Mouse (Mus musculus) limb, embryonic 11.5 days (tissue): ENCODE data around the gene Sned1. TPM values are rescaled to one million over a fixed set of nuclear protein-coding genes. Genes with fewer than 3 reads are reported as not detected.

Experiments used
- ATAC-seq: fragments of 200-750 bp; cut with Nextera tagmentation; 2 replicates; pipeline ENCODE4 v1.8.0; 2017; ENCODE audit warnings: low read depth; ENCODE audit not compliant: insufficient number of reproducible peaks, low FRiP score, low TSS enrichment
- DNase-seq: peaks from one replicate; pipeline ENCODE4 v3.0.0-alpha.2; 2015; ENCODE audit warnings: low spot score
- H3K27ac ChIP-seq: fragments of 300-500 bp; sonication (generic); replicated peaks from 2 replicates; pipeline ENCODE4 v1.5.1; 2014; ENCODE audit warnings: low read depth, mild to moderate bottlenecking, low read length
- H3K27me3 ChIP-seq: fragments of 300-500 bp; sonication (generic); 2 replicates; pipeline ENCODE4 v1.6.1; 2014; ENCODE audit warnings: mild to moderate bottlenecking, low read length, mixed read lengths; ENCODE audit not compliant: control insufficient read depth, insufficient read depth
- H3K36me3 ChIP-seq: fragments of 300-500 bp; sonication (generic); 2 replicates; pipeline ENCODE4 v1.6.1; 2014; ENCODE audit warnings: mild to moderate bottlenecking, low read length, moderate library complexity, mixed read lengths; ENCODE audit not compliant: control insufficient read depth, insufficient read depth
- H3K4me1 ChIP-seq: fragments of 300-500 bp; sonication (generic); 2 replicates; pipeline ENCODE4 v1.6.1; 2014; ENCODE audit warnings: low read length, mixed read lengths; ENCODE audit not compliant: control insufficient read depth, insufficient read depth
- H3K4me2 ChIP-seq: fragments of 300-500 bp; sonication (generic); 2 replicates; pipeline ENCODE4 v1.6.1; 2014; ENCODE audit warnings: low read depth, mild to moderate bottlenecking, moderate library complexity; ENCODE audit not compliant: severe bottlenecking
- H3K4me3 ChIP-seq: fragments of 300-500 bp; sonication (generic); 2 replicates; pipeline ENCODE4 v1.5.1; 2014; ENCODE audit warnings: low read depth, low read length
- H3K9ac ChIP-seq: fragments of 300-500 bp; sonication (generic); 2 replicates; pipeline ENCODE4 v1.6.1; 2014; ENCODE audit warnings: mild to moderate bottlenecking, low read length
- H3K9me3 ChIP-seq: fragments of 300-500 bp; sonication (generic); 2 replicates; pipeline ENCODE4 v1.6.1; 2016; ENCODE audit warnings: low read length; ENCODE audit not compliant: control insufficient read depth
- WGBS: fragments of 180-500 bp; shearing (Covaris S2); extraction: QIAGEN DNeasy Blood & Tissue Kit; methylation state at CpG from one replicate; pipeline ENCODE4 v1.1.7; 2014; 5-methylcytosine and 5-hydroxymethylcytosine counted together
- polyA plus RNA-seq: library from polyadenylated mRNA; unstranded; fragments of >200 nt; fragmentation: Nextera tagmentation; extraction: Ambion mirVana; gene quantifications from 2 replicates; pipeline ENCODE4 v1.2.1, GENCODE M21; 2014

Gene Sned1
- polyA plus RNA-seq, 1 experiment from 2014 or later = 15.0 TPM

DNA sequence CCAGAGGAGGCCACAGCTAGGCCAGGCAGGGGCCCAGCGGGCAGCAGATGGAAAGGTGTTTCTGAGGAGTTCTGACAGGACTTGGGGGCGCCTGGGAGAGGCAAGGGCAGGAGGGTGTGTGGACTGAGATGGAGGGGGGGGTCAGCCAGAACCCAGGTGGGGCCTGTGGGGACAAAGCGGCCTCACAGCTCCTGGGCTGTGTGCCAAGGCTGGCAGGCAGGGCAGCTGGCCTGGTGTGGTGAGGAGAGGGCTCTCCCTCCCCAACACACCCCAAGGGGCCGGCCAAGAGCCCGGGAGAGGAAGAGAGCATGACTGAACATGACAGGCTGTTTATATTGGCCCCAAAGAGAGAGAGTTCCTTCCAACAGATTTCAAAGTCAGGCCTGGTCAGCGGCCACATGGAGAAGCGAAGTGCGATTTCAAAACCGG lies 25.4 kb upstream of the Sned1 start:
- Histone ChIP-seq H3K36me3 (no peaks in the 10 kb centered on the region), H3K4me2 (no peak overlapping the region), H3K27me3 (no peaks in the 10 kb centered on the region), H3K4me1 (peaks cover 36% of the 10 kb centered on the region), H3K9me3 (no peaks in the 10 kb centered on the region), H3K4me3 (no peak overlapping the region), H3K27ac (peak overlapping the region; percentile 74), H3K9ac (no peak overlapping the region; the same call in 1 of the 2 replicates)
- ATAC-seq = peak; percentile 33; the same call in 1 of the 2 replicates
- no peak for DNase-seq
- WGBS = 34% methylated on average over 9 of the region's 9 CpGs

DNA sequence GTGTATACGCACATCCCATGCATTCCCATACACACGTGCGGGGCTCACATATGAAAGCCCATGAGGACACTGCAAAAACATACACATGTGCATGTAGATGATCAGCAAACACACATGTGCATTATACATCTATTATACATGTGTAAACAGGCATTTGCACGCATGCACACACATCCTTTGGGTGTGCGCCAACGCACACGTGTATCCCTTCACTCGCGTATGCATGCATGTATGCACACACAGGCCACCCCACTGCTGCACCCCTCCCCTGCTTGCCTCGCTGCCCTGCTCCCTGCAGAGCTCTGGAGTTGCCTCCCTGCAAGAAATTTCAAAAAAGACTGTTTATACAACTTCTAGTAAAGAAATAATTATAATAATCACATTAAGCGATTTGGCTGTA lies 24.6 kb upstream of the Sned1 start:
- no peak overlapping the region for H3K4me2 ChIP-seq
- 91% methylated on average over 11 of the region's 11 CpGs for WGBS
- no peaks in the 10 kb centered on the region for H3K36me3 ChIP-seq
- no peaks in the 10 kb centered on the region for H3K9me3 ChIP-seq
- no peak overlapping the region for H3K9ac ChIP-seq
- DNase-seq (no peak), ATAC-seq (no peak)
- H3K4me1 ChIP-seq = peaks cover 38% of the 10 kb centered on the region
- no peak overlapping the region for H3K4me3 ChIP-seq
- H3K27me3 ChIP-seq = no peaks in the 10 kb centered on the region
- H3K27ac ChIP-seq = peak overlapping the region; percentile 74; the same call in 1 of the 2 replicates

DNA sequence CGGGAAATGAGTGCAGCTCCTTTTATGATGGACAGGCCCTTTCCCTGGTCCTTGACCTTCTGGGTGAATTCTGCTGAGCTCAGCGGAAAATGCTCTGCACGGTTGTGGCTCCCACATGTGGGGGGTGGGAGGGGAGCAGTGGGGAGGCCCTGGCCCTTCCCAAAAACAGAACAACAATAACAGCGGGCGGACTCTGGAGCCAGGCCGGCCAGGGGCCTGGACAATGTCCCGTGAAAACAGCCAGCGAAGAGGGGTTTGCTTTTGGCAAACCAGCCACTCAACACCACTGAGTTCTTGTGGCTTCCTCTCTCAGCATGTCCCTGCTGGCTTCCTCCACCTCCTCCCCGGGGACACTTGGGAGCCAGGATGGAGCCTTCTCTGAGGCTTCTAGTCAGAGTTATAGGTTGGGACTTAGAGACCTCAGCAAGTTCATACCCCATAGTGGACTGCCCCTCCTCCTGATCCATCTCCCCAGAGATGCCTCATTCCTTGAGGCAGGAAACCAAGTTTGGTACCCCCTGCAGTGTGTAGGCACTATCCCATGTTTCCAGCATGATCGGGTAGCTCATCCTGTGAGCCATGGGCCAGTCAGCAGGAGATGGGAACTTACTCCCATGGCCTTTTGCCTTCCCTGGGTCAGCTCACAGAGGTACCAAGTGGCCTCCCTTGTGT lies 24.0 kb upstream of the Sned1 start:
- no peak for ATAC-seq
- DNase-seq = no peak

DNA sequence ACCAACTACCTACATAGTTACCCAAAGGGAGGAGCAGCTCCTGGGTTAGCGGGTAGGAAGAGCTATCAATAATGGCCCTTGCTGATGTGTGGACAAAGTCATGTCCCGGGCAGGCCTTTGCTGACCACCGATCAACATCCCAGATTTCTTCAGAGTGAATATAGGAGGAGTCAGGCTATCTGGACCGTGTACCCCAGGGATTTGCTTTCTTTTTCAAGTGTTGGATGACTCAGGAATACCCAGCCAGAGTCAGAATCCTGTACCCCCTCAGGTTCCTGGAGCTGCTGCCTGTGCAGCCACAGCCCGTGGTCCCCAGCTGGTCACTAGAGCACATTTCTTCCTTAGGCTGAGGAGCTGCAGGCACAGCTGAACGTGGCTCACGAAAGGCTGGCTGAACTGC lies 23.2 kb upstream of the Sned1 start:
- Histone ChIP-seq H3K27ac (no peak overlapping the region), H3K36me3 (no peaks in the 10 kb centered on the region), H3K9ac (no peak overlapping the region), H3K4me3 (no peak overlapping the region), H3K27me3 (no peaks in the 10 kb centered on the region), H3K9me3 (no peaks in the 10 kb centered on the region), H3K4me2 (no peak overlapping the region), H3K4me1 (peaks cover 46% of the 10 kb centered on the region)
- ATAC-seq (no peak), DNase-seq (no peak)
- 80% methylated on average over 7 of the region's 7 CpGs for WGBS

More for the DNA sequence above, 24.0 kb upstream of the Sned1 start:
- Histone ChIP-seq H3K4me2 (no peak overlapping the region), H3K27me3 (no peaks in the 10 kb centered on the region), H3K9me3 (no peaks in the 10 kb centered on the region), H3K4me3 (no peak overlapping the region), H3K36me3 (no peaks in the 10 kb centered on the region), H3K27ac (0 out of 2 replicates have a peak overlapping the region, but pooled peaks have one; percentile 53), H3K4me1 (peaks cover 38% of the 10 kb centered on the region), H3K9ac (no peak overlapping the region)
- WGBS = 51% methylated on average over 10 of the region's 10 CpGs

DNA sequence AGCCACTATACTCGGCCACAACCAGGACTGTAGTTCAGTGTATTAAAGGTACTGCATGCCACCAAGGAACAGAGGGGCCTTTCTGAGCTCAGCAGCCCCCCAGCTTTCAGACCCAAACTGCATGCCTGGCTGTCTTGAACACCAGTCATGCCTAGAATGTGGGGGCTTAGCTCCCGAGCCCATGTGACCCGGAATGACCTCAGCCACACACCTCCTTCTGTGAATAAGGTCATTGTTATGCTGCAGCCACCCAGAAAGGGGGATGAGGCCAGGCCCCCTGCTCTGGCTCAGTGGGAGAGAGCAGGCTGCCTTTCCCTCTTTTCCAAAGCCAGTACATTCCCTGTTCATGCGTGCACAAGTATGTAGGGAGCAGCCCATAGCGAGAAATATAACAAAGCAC lies 21.0 kb upstream of the Sned1 start:
- no peaks in the 10 kb centered on the region for H3K27me3 ChIP-seq
- ATAC-seq = peak; percentile 37; the same call in 1 of the 2 replicates
- H3K9ac ChIP-seq = no peak overlapping the region

DNA sequence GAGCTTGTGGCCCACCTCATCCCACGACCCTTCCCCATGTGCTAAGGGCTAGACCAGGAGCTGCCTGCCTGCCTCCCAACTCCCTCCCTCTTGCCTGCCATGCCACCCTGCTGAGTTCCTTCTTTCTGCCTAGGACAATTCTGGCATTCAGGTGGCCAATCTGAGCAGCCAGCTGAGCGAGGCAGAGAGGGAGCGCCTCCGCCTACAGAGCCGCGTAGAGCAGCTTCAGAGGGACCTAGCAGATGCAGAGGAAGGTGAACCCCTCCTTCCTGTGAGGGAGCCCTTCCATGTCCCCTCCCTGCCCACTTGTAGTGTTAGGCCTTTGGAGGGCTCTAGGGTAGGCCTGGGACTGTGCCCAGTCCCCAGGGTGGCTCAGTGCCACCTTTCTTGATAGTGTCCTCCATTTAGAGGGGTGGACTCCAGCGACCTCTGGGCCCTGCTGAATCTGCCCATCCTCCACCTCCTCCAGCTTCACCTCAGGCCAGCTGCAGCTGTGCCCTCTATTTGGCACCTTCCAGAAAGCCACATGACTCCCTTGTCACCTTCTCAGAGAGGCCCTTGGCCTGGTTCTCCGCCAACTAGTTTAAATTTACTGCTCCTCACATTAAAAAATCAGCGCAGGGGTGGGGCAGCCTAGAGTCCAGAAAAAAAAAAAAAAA lies 18.7 kb upstream of the Sned1 start:
- no peak overlapping the region for H3K4me2 ChIP-seq
- H3K9ac ChIP-seq = no peak overlapping the region
- no peaks in the 10 kb centered on the region for H3K27me3 ChIP-seq
- H3K4me3 ChIP-seq = no peak overlapping the region
- no peaks in the 10 kb centered on the region for H3K9me3 ChIP-seq
- peaks cover 47% of the 10 kb centered on the region for H3K4me1 ChIP-seq
- H3K27ac ChIP-seq = 0 out of 2 replicates have a peak overlapping the region, but pooled peaks have one; percentile 47
- DNase-seq = no peak
- no peak for ATAC-seq
- 60% methylated on average over 9 of the region's 9 CpGs for WGBS
- no peaks in the 10 kb centered on the region for H3K36me3 ChIP-seq

More for the DNA sequence above, 21.0 kb upstream of the Sned1 start:
- no peak overlapping the region for H3K4me2 ChIP-seq
- 51% methylated on average over 5 of the region's 5 CpGs for WGBS
- no peaks in the 10 kb centered on the region for H3K9me3 ChIP-seq
- DNase-seq = peak; percentile 56
- peak overlapping the region; percentile 48 for H3K27ac ChIP-seq
- H3K36me3 ChIP-seq = no peaks in the 10 kb centered on the region
- no peak overlapping the region for H3K4me3 ChIP-seq
- H3K4me1 ChIP-seq = peaks cover 49% of the 10 kb centered on the region

DNA sequence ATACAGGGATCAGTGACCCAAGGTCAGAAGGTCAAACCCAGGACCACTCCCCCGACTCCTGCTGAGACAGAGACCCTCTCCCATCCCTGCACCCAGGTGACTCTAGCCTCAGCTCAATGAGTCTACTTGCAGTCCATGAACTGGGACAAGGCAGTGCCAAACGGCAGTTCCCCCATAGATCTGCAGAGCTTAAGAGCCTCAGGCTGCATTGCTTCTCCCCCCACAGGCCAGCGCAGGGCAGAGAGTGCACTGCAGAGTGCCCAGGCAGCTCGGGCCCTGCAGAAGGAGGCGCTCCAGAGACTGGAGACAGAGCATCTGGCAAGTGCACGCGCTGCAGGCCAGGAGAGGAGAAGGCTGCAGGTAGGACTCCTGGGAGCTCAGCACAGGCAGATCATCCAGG lies 18.1 kb upstream of the Sned1 start:
- H3K27me3 ChIP-seq = no peaks in the 10 kb centered on the region

DNA sequence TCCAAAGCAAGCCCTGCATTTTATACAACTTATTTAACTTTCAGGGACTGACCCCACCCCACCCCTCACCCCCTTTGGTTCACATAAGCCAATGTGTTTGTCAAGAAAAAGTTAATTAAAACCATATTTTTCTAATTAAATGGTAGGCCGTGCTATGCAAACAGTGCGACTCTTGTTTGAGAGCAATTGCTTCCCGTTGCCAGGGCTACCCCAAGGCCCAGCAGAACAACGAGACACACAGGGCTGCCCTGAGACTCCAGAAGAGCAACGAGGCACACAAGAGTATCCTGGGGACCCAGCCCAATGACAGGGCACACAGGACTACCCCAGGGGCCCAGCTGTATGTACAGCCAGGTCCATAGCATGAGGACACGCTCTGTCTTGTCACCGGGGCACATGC lies 14.9 kb upstream of the Sned1 start:
- Histone ChIP-seq H3K4me3 (no peak overlapping the region), H3K9me3 (no peaks in the 10 kb centered on the region), H3K9ac (peak overlapping the region; percentile 40), H3K4me1 (peaks cover 55% of the 10 kb centered on the region), H3K27me3 (no peaks in the 10 kb centered on the region), H3K4me2 (no peak overlapping the region), H3K36me3 (no peaks in the 10 kb centered on the region), H3K27ac (peak overlapping the region; percentile 93)
- ATAC-seq = peak; percentile 51; the same call in 1 of the 2 replicates
- peak; percentile 60 for DNase-seq
- WGBS = 42% methylated on average over 7 of the region's 7 CpGs

More for the DNA sequence above, 18.1 kb upstream of the Sned1 start:
- Histone ChIP-seq H3K27ac (peak overlapping the region; percentile 52; the same call in 1 of the 2 replicates), H3K9ac (no peak overlapping the region), H3K4me3 (no peak overlapping the region), H3K9me3 (no peaks in the 10 kb centered on the region), H3K36me3 (no peaks in the 10 kb centered on the region), H3K4me1 (peaks cover 43% of the 10 kb centered on the region), H3K4me2 (no peak overlapping the region)
- ATAC-seq = no peak
- no peak for DNase-seq
- 52% methylated on average over 7 of the region's 7 CpGs for WGBS
